Mouse (Mus musculus): ENCODE data around the gene Mip. TPM values are rescaled to one million over a fixed set of nuclear protein-coding genes. Genes with fewer than 3 reads are reported as not detected.

Gene Mip
- polyA plus RNA-seq, 1 experiment from 2014 or later, result not detected

DNA sequence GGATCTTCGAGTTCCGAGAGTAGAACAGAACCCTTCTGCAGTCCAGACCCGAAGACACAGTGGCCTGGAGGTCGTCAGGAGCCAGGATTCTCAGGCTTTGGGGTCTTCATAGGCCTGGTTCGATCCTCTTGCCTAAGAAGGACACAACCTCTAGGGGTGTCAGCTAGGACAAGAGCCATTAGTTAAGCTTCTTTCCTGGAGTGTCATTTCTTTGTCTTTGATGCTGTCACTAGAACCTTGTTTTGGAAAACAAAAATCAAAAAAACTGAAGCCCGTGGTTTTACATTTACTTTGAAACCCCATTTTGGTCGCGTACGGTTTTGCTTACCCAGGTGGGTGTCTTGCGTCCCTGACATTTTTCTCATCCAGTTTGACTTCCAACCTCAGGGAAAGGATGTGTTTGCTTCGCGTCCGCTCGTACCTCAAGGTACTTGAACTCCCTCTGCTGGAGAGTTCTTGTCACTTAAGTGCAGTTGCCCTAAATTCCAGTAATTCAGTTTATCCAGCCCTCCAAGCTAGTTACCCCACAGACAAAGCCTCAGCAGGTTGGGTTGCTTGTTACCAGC lies 6.9 kb downstream of the Mip start:
- H3K36me3 ChIP-seq, result no peaks in the 10 kb centered on the region
- peaks cover 28% of the 10 kb centered on the region for H3K4me1 ChIP-seq
- peak overlapping the region; percentile 81 for H3K4me2 ChIP-seq
- H3K9me3 ChIP-seq (replicated peaks), result no peaks in the 10 kb centered on the region
- peak overlapping the region; percentile 93 for H3K27ac ChIP-seq
- peak overlapping the region; percentile 88 for H3K9ac ChIP-seq
- ATAC-seq (replicated peaks; ENCODE audit: low FRiP score), result peak; percentile 59
- peak overlapping the region; percentile 66 for H3K4me3 ChIP-seq (replicated peaks)
- H3K27me3 ChIP-seq, result no peaks in the 10 kb centered on the region
- under 1% methylated on average over 14 of the region's 14 CpGs for WGBS

- no peak overlapping the region for H3K27ac ChIP-seq
- no peak for ATAC-seq (replicated peaks; ENCODE audit: low FRiP score)
These were observed 10.7 kb downstream of the Mip start for GRCm38 (mm10) chr10:128236321-128236720.

GRCm38 (mm10) chr10:128237807-128238480 lies 12.3 kb downstream of the Mip start:
- Histone ChIP-seq H3K4me1 (peaks cover 21% of the 10 kb centered on the region), H3K9ac (no peak overlapping the region), H3K27me3 (no peaks in the 10 kb centered on the region), H3K27ac (no peak overlapping the region), H3K9me3 (replicated peaks) (no peaks in the 10 kb centered on the region), H3K4me2 (no peak overlapping the region), H3K4me3 (replicated peaks) (no peak overlapping the region), H3K36me3 (peaks cover 34% of the 10 kb centered on the region)
- no peak for ATAC-seq (replicated peaks; ENCODE audit: low FRiP score)
- WGBS, result 87% methylated on average over 15 of the region's 15 CpGs

More at GRCm38 (mm10) chr10:128236321-128236720, 10.7 kb downstream of the Mip start:
- WGBS, result 74% methylated on average over 4 of the region's 4 CpGs
- Histone ChIP-seq H3K4me3 (replicated peaks) (no peak overlapping the region), H3K4me2 (no peak overlapping the region), H3K36me3 (peaks cover 18% of the 10 kb centered on the region), H3K4me1 (peaks cover 25% of the 10 kb centered on the region), H3K27me3 (no peaks in the 10 kb centered on the region), H3K9ac (no peak overlapping the region), H3K9me3 (replicated peaks) (no peaks in the 10 kb centered on the region)

DNA sequence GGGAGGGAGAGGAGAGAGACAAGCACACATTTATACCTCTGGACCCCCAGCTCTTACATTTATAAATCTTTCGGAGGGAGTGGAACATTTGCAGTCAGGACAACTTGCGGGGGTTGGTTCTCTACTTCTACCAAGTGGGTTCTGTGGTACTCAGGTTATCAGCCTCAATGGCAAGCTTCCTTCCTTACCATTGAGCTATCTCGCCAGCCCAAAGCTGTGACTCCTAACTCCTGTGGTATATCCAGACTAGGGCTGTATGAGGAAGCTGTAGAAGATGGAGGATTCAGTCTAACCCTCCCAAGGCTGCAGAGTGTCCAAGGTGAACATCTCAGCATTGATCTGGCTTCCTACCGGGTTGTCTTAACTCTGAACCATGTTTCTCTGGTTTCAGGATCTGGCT lies 13.5 kb downstream of the Mip start:
- peaks cover 46% of the 10 kb centered on the region for H3K36me3 ChIP-seq
- H3K9ac ChIP-seq, result no peak overlapping the region
- no peak overlapping the region for H3K27ac ChIP-seq
- H3K4me2 ChIP-seq, result no peak overlapping the region
- H3K4me1 ChIP-seq, result peaks cover 12% of the 10 kb centered on the region; the same call in 1 of the 2 replicates
- H3K9me3 ChIP-seq (replicated peaks), result no peaks in the 10 kb centered on the region
- no peak overlapping the region for H3K4me3 ChIP-seq (replicated peaks)
- no peaks in the 10 kb centered on the region for H3K27me3 ChIP-seq
- WGBS, result 93% methylated on average over 4 of the region's 4 CpGs
- no peak for ATAC-seq (replicated peaks; ENCODE audit: low FRiP score)

DNA sequence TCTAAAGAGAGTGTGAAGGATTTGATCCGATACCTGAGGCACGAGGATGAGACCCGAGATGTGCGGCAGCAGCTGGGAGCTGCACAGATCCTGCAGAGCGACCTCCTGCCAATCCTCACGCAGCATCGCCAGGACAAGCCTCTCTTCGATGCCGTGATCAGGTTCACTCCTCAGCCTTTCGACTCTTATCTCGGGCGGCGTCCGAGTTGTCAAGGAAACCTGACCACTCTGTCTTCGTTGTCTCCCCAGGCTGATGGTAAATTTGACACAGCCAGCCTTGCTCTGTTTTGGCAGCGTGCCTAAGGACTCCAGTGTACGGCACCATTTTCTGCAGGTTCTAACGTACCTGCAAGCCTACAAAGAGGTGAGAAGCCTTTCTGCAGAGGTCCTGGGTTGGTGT lies 14.5 kb downstream of the Mip start:
- 92% methylated on average over 18 of the region's 18 CpGs for WGBS
- Histone ChIP-seq H3K4me2 (no peak overlapping the region), H3K27ac (no peak overlapping the region), H3K36me3 (peaks cover 56% of the 10 kb centered on the region), H3K4me1 (peaks cover 6% of the 10 kb centered on the region; the same call in 1 of the 2 replicates), H3K4me3 (replicated peaks) (no peak overlapping the region), H3K9ac (no peak overlapping the region), H3K9me3 (replicated peaks) (no peaks in the 10 kb centered on the region), H3K27me3 (no peaks in the 10 kb centered on the region)
- ATAC-seq (replicated peaks; ENCODE audit: low FRiP score), result no peak

- ATAC-seq (replicated peaks; ENCODE audit: low FRiP score), result no peak
- no peak overlapping the region for H3K4me2 ChIP-seq
- H3K4me1 ChIP-seq, result no peaks in the 10 kb centered on the region
- no peak overlapping the region for H3K27ac ChIP-seq
- H3K36me3 ChIP-seq, result peaks cover 87% of the 10 kb centered on the region
- H3K9me3 ChIP-seq (replicated peaks), result no peaks in the 10 kb centered on the region
- no peak overlapping the region for H3K4me3 ChIP-seq (replicated peaks)
- H3K9ac ChIP-seq, result no peak overlapping the region
- no peaks in the 10 kb centered on the region for H3K27me3 ChIP-seq
- WGBS, result 95% methylated on average over 8 of the region's 8 CpGs
These were observed 17.6 kb downstream of the Mip start for GRCm38 (mm10) chr10:128243252-128243651.

GRCm38 (mm10) chr10:128244121-128244520 lies 18.5 kb downstream of the Mip start:
- no peak overlapping the region for H3K27ac ChIP-seq
- H3K4me3 ChIP-seq (replicated peaks), result no peak overlapping the region
- H3K9me3 ChIP-seq (replicated peaks), result no peaks in the 10 kb centered on the region
- H3K27me3 ChIP-seq, result no peaks in the 10 kb centered on the region
- no peak for ATAC-seq (replicated peaks; ENCODE audit: low FRiP score)
- no peak overlapping the region for H3K4me2 ChIP-seq
- H3K4me1 ChIP-seq, result no peaks in the 10 kb centered on the region
- 96% methylated on average over 15 of the region's 15 CpGs for WGBS
- H3K9ac ChIP-seq, result no peak overlapping the region
- peaks cover 96% of the 10 kb centered on the region for H3K36me3 ChIP-seq

DNA sequence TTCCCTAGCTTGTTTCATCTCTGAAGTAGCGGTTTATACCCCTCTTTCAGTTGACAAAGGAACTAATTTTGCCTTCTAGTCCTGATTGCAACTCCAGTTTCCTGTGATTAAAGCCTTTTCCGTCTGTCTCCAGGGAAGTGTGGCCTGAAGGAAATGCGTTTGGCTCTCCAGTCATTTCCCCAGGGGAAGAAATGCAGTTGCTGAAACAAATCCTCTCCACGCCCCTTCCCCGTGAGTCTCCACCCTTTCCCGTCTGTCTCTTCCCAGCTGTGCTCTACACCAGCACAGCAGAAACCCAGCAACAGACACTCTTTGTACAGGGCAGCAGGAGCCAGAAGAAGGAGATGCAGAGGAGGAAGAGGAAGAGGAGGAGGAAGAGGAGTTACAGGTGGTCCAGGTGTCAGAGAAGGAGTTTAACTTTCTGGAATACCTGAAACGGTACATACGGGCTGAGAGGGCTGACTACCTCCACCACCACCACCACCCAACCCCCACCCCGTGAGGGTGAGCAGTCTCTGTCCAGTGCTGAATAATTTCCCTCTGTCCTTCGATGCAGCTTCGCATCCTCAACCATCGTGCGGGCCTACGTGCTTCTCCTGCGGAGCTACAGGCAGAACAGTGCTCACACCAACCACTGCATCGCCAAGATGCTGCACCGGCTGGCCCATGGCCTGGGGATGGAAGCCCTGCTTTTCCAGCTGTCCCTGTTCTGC lies 21.5 kb downstream of the Mip start:
- 78% methylated on average over 17 of the region's 17 CpGs for WGBS
- H3K4me2 ChIP-seq, result peak overlapping the region; percentile 35
- peaks cover 100% of the 10 kb centered on the region for H3K36me3 ChIP-seq
- ATAC-seq (replicated peaks; ENCODE audit: low FRiP score), result 0 out of 2 replicates have a peak, but pooled peaks have one; percentile 25
- H3K27me3 ChIP-seq, result no peaks in the 10 kb centered on the region
- no peaks in the 10 kb centered on the region for H3K9me3 ChIP-seq (replicated peaks)
- no peaks in the 10 kb centered on the region for H3K4me1 ChIP-seq
- H3K27ac ChIP-seq, result peak overlapping the region; percentile 81
- no peak overlapping the region for H3K9ac ChIP-seq
- peak overlapping the region; percentile 16; the same call in 1 of the 2 replicates for H3K4me3 ChIP-seq (replicated peaks)

- H3K4me2 ChIP-seq, result no peak overlapping the region
- no peaks in the 10 kb centered on the region for H3K9me3 ChIP-seq (replicated peaks)
These were observed 24.9 kb downstream of the Mip start for GRCm38 (mm10) chr10:128250565-128250964.

DNA sequence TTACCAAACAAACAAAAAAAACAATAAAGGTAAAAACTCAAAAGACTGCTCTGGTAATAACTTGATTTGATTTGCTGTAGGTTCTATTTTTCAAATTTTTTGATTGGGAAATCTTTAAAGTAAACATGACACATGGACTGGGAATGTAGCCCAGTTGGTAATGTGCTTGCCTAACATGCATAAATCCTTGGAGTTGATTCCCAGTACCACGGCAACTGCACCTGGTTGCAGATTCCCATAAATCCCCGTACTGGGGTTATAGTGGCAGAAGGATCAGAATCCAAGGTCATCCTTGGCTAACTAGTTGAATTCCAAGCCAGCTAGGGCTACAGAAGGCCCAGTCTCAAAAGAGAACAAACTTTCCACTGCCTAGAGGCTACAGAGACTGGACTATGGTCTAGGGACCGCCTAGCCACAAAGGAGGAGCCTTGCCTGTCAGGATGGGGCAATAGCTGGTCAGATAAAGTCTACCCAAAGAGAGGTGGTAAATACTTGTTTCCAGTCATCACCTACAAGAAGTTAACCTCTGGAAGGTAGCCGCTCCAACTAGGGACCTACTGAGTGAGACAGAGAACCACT lies 28.1 kb downstream of the Mip start, which contains the start of gene Apon:
Gene Apon (plus strand): TSS at position 420 of the 579 bp plus-strand sequence.
- Histone ChIP-seq H3K4me3 (replicated peaks) (no peak within 1 kb of the TSS), H3K9me3 (replicated peaks) (no peaks in the 10 kb centered on the region), H3K36me3 (peaks cover 47% of the 10 kb centered on the region), H3K27me3 (no peaks in the 10 kb centered on the region), H3K27ac (no peak within 1 kb of the TSS), H3K4me1 (no peaks in the 10 kb centered on the region), H3K4me2 (no peak within 1 kb of the TSS), H3K9ac (no peak within 1 kb of the TSS)
- 80% methylated on average over 4 of the region's 4 CpGs for WGBS
- ATAC-seq (replicated peaks; ENCODE audit: low FRiP score), result no peak

More at GRCm38 (mm10) chr10:128250565-128250964, 24.9 kb downstream of the Mip start:
- H3K9ac ChIP-seq, result no peak overlapping the region
- WGBS, result 92% methylated on average over 13 of the region's 13 CpGs
- H3K4me3 ChIP-seq (replicated peaks), result no peak overlapping the region
- H3K27ac ChIP-seq, result no peak overlapping the region
- no peak for ATAC-seq (replicated peaks; ENCODE audit: low FRiP score)
- H3K27me3 ChIP-seq, result no peaks in the 10 kb centered on the region
- peaks cover 79% of the 10 kb centered on the region for H3K36me3 ChIP-seq
- no peaks in the 10 kb centered on the region for H3K4me1 ChIP-seq

DNA sequence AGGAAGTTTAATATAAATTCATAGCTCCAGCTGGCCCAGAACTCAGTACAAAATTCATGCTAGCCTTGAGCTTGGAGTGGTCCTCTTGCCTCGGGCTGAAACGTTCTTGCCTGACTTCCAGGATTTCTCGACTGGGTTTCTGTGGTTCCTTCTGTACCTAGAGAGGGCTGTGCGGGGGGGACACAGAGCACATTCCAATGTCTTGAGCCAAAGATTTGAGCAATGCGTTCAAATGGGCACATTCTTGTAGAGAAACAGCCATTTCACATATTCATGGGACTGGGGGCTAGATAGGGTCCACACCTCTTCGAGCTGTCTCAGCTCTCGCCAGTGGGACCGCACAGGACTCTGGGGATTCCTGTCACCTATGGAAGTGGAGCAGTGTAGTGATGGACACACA lies 30.3 kb downstream of the Mip start:
- Histone ChIP-seq H3K9me3 (replicated peaks) (no peaks in the 10 kb centered on the region), H3K27me3 (no peaks in the 10 kb centered on the region), H3K9ac (no peak overlapping the region), H3K36me3 (peaks cover 25% of the 10 kb centered on the region), H3K27ac (no peak overlapping the region), H3K4me2 (no peak overlapping the region), H3K4me1 (no peaks in the 10 kb centered on the region), H3K4me3 (replicated peaks) (no peak overlapping the region)
- ATAC-seq (replicated peaks; ENCODE audit: low FRiP score), result no peak
- WGBS, result 85% methylated on average over 8 of the region's 8 CpGs

GRCm38 (mm10) chr10:128256328-128256727 lies 30.7 kb downstream of the Mip start:
- no peaks in the 10 kb centered on the region for H3K9me3 ChIP-seq (replicated peaks)
- no peak for ATAC-seq (replicated peaks; ENCODE audit: low FRiP score)
- H3K9ac ChIP-seq, result no peak overlapping the region
- H3K4me1 ChIP-seq, result no peaks in the 10 kb centered on the region
- H3K27me3 ChIP-seq, result no peaks in the 10 kb centered on the region
- peaks cover 21% of the 10 kb centered on the region for H3K36me3 ChIP-seq
- H3K4me2 ChIP-seq, result no peak overlapping the region
- WGBS, result 76% methylated on average over 8 of the region's 8 CpGs
- no peak overlapping the region for H3K4me3 ChIP-seq (replicated peaks)
- no peak overlapping the region for H3K27ac ChIP-seq
